ENCODE assay signal across 8 mouse cellular contexts in the genomic region with DNA sequence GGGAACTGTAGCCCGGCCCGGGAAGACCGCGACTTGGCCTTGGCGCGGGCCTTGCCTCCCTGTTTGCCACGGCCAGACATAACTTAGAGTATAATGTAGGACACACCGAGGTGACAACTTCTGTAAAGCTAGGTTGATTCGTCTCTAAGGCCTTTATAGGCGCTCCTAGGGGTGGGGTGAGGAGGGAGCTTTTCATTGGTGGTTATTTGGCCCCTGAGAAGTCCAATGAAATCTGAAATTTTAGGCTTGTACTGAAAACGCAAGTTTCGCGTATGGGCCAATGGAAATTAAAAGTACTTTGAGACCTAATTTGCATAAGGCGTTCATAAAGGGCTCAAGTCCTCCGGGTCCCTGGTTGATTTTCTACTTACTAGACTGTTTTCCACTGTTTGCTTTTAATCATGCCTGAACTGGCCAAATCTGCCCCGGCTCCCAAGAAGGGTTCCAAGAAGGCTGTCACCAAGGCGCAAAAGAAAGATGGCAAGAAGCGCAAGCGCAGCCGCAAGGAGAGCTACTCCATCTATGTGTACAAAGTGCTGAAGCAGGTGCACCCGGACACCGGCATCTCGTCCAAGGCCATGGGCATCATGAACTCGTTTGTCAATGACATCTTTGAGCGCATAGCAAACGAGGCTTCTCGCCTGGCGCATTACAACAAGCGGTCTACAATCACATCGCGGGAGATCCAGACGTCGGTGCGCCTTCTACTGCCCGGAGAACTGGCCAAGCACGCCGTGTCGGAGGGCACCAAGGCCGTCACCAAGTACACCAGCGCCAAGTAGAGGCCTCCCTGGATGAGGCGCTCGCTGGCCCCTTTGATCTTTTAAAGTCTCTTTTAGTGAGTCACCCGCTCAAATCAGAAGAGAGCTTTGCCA. TPM values are rescaled to one million over a fixed set of nuclear protein-coding genes. Genes with fewer than 3 reads are reported as not detected.
DNase-seq lines count a peak whose midpoint lies in the region; ATAC-seq and TF ChIP-seq lines count a peak whose summit lies in the region.

TSS of gene Hist2h2ac (minus strand) at position 116 of the 875 bp plus-strand sequence.
TSS of gene Hist2h2be (plus strand) at position 355 of the 875 bp plus-strand sequence.

- H3K27ac ChIP-seq in forebrain, embryonic 13.5 days, result peak within 1 kb of the TSS; percentile 98
- H3K27ac ChIP-seq in liver, embryonic 15.5 days (replicated peaks), result peak within 1 kb of the TSS; percentile 100
- H3K27ac ChIP-seq in neural tube, embryonic 11.5 days (ENCODE audit: low read depth, low read length), result peak within 1 kb of the TSS; percentile 97
- H3K27ac ChIP-seq in stomach, postnatal 0 days (replicated peaks), result peak within 1 kb of the TSS; percentile 97

- no peaks in the 10 kb centered on the region for H3K9me3 ChIP-seq in forebrain, embryonic 13.5 days (replicated peaks)
- no peaks in the 10 kb centered on the region for H3K9me3 ChIP-seq in liver, embryonic 15.5 days (replicated peaks)
- no peaks in the 10 kb centered on the region for H3K9me3 ChIP-seq in neural tube, embryonic 11.5 days (ENCODE audit: control insufficient read depth, low read length)
- no peaks in the 10 kb centered on the region for H3K9me3 ChIP-seq in stomach, postnatal 0 days (ENCODE audit: control insufficient read depth, low read length)

- peak; percentile 57 for TF ChIP-seq EP300 in stomach, postnatal 0 days (optimal IDR thresholded peaks at IDR 0.05)

- DNase-seq in ES-CJ7 (ENCODE audit: low read depth, low spot score), result peak; percentile 96
- DNase-seq in cerebellum, adult 11 months, result peak; percentile 84
- DNase-seq in heart, postnatal 10 days, result peak; percentile 91 to 93
- peak; percentile 71 to 83 for DNase-seq in kidney, postnatal 4 days
- DNase-seq in neural tube, embryonic 11.5 days (ENCODE audit: low spot score), result peak; percentile 83
- peak; percentile 84 for DNase-seq in stomach, postnatal 0 days (ENCODE audit: low spot score)

- H3K4me1 ChIP-seq in forebrain, embryonic 13.5 days, result peaks cover 55% of the 10 kb centered on the region
- H3K4me1 ChIP-seq in liver, embryonic 15.5 days (replicated peaks), result peaks cover 53% of the 10 kb centered on the region
- peaks cover 20% of the 10 kb centered on the region for H3K4me1 ChIP-seq in neural tube, embryonic 11.5 days (ENCODE audit: control insufficient read depth, insufficient read depth, low read length)
- H3K4me1 ChIP-seq in stomach, postnatal 0 days (replicated peaks; ENCODE audit: control insufficient read depth, insufficient read depth), result 0 out of 2 replicates have a peak, but pooled peaks cover 5% of the 10 kb centered on the region

- WGBS in forebrain, embryonic 13.5 days, result under 1% methylated on average over 43 of the region's 43 CpGs
- WGBS in liver, embryonic 15.5 days (ENCODE audit: insufficient replicate concordance), result under 1% methylated on average over 43 of the region's 43 CpGs
- under 1% methylated on average over 43 of the region's 43 CpGs for WGBS in neural tube, embryonic 11.5 days
- under 1% methylated on average over 42 of the region's 43 CpGs for WGBS in stomach, postnatal 0 days

- peak; percentile 90 for ATAC-seq in forebrain, embryonic 13.5 days
- ATAC-seq in liver, embryonic 15.5 days (ENCODE audit: insufficient read depth), result peak; percentile 90
- ATAC-seq in neural tube, embryonic 11.5 days (ENCODE audit: insufficient read depth, low FRiP score, low TSS enrichment), result peak; percentile 79
- ATAC-seq in stomach, postnatal 0 days (ENCODE audit: low FRiP score, low TSS enrichment), result peak; percentile 92

- peak within 1 kb of the TSS; percentile 88 for H3K9ac ChIP-seq in forebrain, embryonic 13.5 days
- H3K9ac ChIP-seq in liver, embryonic 15.5 days, result peak within 1 kb of the TSS; percentile 84
- H3K9ac ChIP-seq in neural tube, embryonic 11.5 days (ENCODE audit: low read length), result peak within 1 kb of the TSS; percentile 71
- peak within 1 kb of the TSS; percentile 79 for H3K9ac ChIP-seq in stomach, postnatal 0 days (ENCODE audit: low read length)

- no peaks in the 10 kb centered on the region for H3K27me3 ChIP-seq in forebrain, embryonic 13.5 days
- H3K27me3 ChIP-seq in liver, embryonic 15.5 days, result no peaks in the 10 kb centered on the region
- H3K27me3 ChIP-seq in neural tube, embryonic 11.5 days (ENCODE audit: control insufficient read depth, insufficient read depth, low read length), result no peaks in the 10 kb centered on the region
- no peaks in the 10 kb centered on the region for H3K27me3 ChIP-seq in stomach, postnatal 0 days (ENCODE audit: control insufficient read depth, insufficient read depth, low read length)

- peak; percentile 15; the same call in 1 of the 2 replicates for TF ChIP-seq CTCF in stomach, postnatal 0 days (IDR thresholded peaks at IDR 0.05; ENCODE audit: low read depth)

- H3K4me3 ChIP-seq in forebrain, embryonic 13.5 days, result peak within 1 kb of the TSS; percentile 61
- H3K4me3 ChIP-seq in liver, embryonic 15.5 days (replicated peaks), result peak within 1 kb of the TSS; percentile 64
- peak within 1 kb of the TSS; percentile 47 for H3K4me3 ChIP-seq in neural tube, embryonic 11.5 days (ENCODE audit: low read depth, low read length)
- H3K4me3 ChIP-seq in stomach, postnatal 0 days (ENCODE audit: low read depth, low read length), result peak within 1 kb of the TSS; percentile 53

- H3K36me3 ChIP-seq in forebrain, embryonic 13.5 days (ENCODE audit: poor library complexity, severe bottlenecking), result no peaks in the 10 kb centered on the region
- no peaks in the 10 kb centered on the region for H3K36me3 ChIP-seq in liver, embryonic 15.5 days (replicated peaks)
- no peaks in the 10 kb centered on the region for H3K36me3 ChIP-seq in neural tube, embryonic 11.5 days (ENCODE audit: control insufficient read depth, insufficient read depth, low read length)
- no peaks in the 10 kb centered on the region for H3K36me3 ChIP-seq in stomach, postnatal 0 days (ENCODE audit: control insufficient read depth, insufficient read depth, low read length)

- H3K4me2 ChIP-seq in forebrain, embryonic 13.5 days, result peak within 1 kb of the TSS; percentile 87
- H3K4me2 ChIP-seq in liver, embryonic 15.5 days, result peak within 1 kb of the TSS; percentile 88
- H3K4me2 ChIP-seq in neural tube, embryonic 11.5 days (ENCODE audit: low read depth), result peak within 1 kb of the TSS; percentile 61
- H3K4me2 ChIP-seq in stomach, postnatal 0 days (replicated peaks; ENCODE audit: low read depth), result peak within 1 kb of the TSS; percentile 69

- intact Hi-C loops in heart, postnatal 10 days (cut with DNase I), result loop anchor here (2.0 kb wide), 1 partner anchor 46 kb away; no protein-coding TSS in a partner anchor

RNA-seq across cellular contexts. Expression of gene Hist2h2ac, which starts in this region (rescaled TPM):
- 13.2 and 13.3 TPM in 2 replicates for polyA plus RNA-seq in forebrain, embryonic 13.5 days (2015; fragmentation: Nextera tagmentation; extraction: Ambion mirVana)
- 100 to 1,000 TPM; 103 to 121 TPM for total RNA-seq in heart, postnatal 10 days (2021)
- 16.1 and 18.0 TPM in 2 replicates for polyA plus RNA-seq in liver, embryonic 15.5 days (2015; fragmentation: Nextera tagmentation; extraction: Ambion mirVana)
- 7.8 and 12.7 TPM in 2 replicates for polyA plus RNA-seq in neural tube, embryonic 11.5 days (2014; fragmentation: Nextera tagmentation; extraction: Ambion mirVana)
- polyA plus RNA-seq in stomach, postnatal 0 days (2015; fragmentation: Nextera tagmentation; extraction: Ambion mirVana), result 3.1 and 6.2 TPM in 2 replicates

RNA-seq across cellular contexts. Expression of gene Hist2h2be, which starts in this region (rescaled TPM):
- 10.7 and 11.0 TPM in 2 replicates for polyA plus RNA-seq in forebrain, embryonic 13.5 days (2015; fragmentation: Nextera tagmentation; extraction: Ambion mirVana)
- total RNA-seq in heart, postnatal 10 days (2021), result 1 to 10 TPM; 4.6 to 5.9 TPM
- 6.5 and 7.7 TPM in 2 replicates for polyA plus RNA-seq in liver, embryonic 15.5 days (2015; fragmentation: Nextera tagmentation; extraction: Ambion mirVana)
- 6.8 and 8.6 TPM in 2 replicates for polyA plus RNA-seq in neural tube, embryonic 11.5 days (2014; fragmentation: Nextera tagmentation; extraction: Ambion mirVana)
- polyA plus RNA-seq in stomach, postnatal 0 days (2015; fragmentation: Nextera tagmentation; extraction: Ambion mirVana), result 3.2 and 3.4 TPM in 2 replicates

Comparison
In these comparisons a context has a peak if more than half of its experiments do, and no peak if none do; other contexts are left out.
1. Peak in every context shown above with its lines: DNase-seq, ATAC-seq, H3K4me3 ChIP-seq and H3K27ac ChIP-seq.